16 mouse cellular contexts compared by ENCODE assay signal in the genomic region with DNA sequence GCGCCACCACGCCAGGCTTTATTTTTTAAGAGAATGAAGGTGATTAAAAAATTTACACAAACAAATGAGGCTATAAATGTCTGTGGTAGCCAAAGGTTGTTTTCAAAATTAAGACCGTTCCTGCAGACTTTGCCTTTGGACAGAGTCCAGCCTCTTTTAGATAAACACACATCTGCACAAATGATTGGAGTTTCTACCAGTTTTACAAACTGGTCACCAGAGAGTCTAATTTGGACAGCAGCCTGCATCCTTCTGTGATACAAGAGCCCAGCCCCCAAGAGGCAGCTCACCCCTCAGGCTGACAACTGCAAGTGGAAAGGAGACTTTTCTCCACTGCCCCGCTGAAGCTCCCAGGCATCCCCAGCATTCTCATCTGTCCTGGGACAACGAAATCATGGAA.
DNase-seq lines count a peak whose midpoint lies in the region; TF ChIP-seq lines count a peak whose summit lies in the region.
"Had no signal": no experiment of that assay in that cellular context is flagged by ENCODE, and none has a peak within 500 bp of the region (broad histone marks: within the 10 kb centered on the region; RNA-seq: fewer than 3 reads in every experiment).

No protein-coding gene starts in this region.

- peak; percentile 70 to 83 for DNase-seq in heart, adult 18-20 months
- no peak for DNase-seq in heart, embryonic 10.5 days (ENCODE audit: low spot score)
- DNase-seq in kidney, postnatal 14 days: peak; percentile 22
- DNase-seq in kidney, postnatal 4 days: no peak
- DNase-seq in gastrocnemius, adult 2 months: peak; percentile 66
- peak; percentile 31 for DNase-seq in heart, postnatal 4 days
- DNase-seq in thymus, postnatal 10 days (ENCODE audit: low spot score in 2 of 2): no peak
- DNase-seq: cerebellum, adult 8-10 months; lung, adult 2 months; lung, postnatal 36 days; spleen, adult 18-20 months; thymus, adult 18-20 months had no signal

- no peak overlapping the region for H3K27ac ChIP-seq in heart, embryonic 10.5 days
- peak overlapping the region; percentile 57 for H3K27ac ChIP-seq in gastrocnemius, adult 2 months
- H3K27ac ChIP-seq: forebrain, embryonic 12.5 days; hindbrain, embryonic 15.5 days; neural tube, embryonic 15.5 days had no signal

- no peaks in the 10 kb centered on the region for H3K9me3 ChIP-seq in heart, embryonic 10.5 days
- H3K9me3 ChIP-seq: forebrain, embryonic 12.5 days; hindbrain, embryonic 15.5 days; neural tube, embryonic 15.5 days had no signal

- WGBS in heart, embryonic 10.5 days: 76% methylated on average over 5 of the region's 5 CpGs

- H3K4me3 ChIP-seq in heart, embryonic 10.5 days: no peak overlapping the region
- H3K4me3 ChIP-seq in gastrocnemius, adult 2 months: no peak overlapping the region
- H3K4me3 ChIP-seq: forebrain, embryonic 12.5 days; hindbrain, embryonic 15.5 days; neural tube, embryonic 15.5 days had no signal

- peaks cover 27% of the 10 kb centered on the region for H3K4me1 ChIP-seq in heart, embryonic 10.5 days

- H3K36me3 ChIP-seq in heart, embryonic 10.5 days: no peaks in the 10 kb centered on the region
- H3K36me3 ChIP-seq: forebrain, embryonic 12.5 days; hindbrain, embryonic 15.5 days; neural tube, embryonic 15.5 days had no signal

- intact Hi-C loops in gastrocnemius, adult 2 months (cut with DNase I): no loop called here

- no peaks in the 10 kb centered on the region for H3K27me3 ChIP-seq in heart, embryonic 10.5 days (ENCODE audit: insufficient read depth, poor library complexity, severe bottlenecking)
- H3K27me3 ChIP-seq: CH12.LX; forebrain, embryonic 12.5 days; hindbrain, embryonic 15.5 days; neural tube, embryonic 15.5 days had no signal

- TF ChIP-seq CTCF in gastrocnemius, adult 2 months (IDR thresholded peaks at IDR 0.05): no peak

Comparison
In these comparisons a context has a peak if more than half of its experiments do, and no peak if none do; other contexts are left out.
1. DNase-seq: peak in heart, adult 18-20 months (2 of 2), kidney, postnatal 14 days (single experiment), gastrocnemius, adult 2 months (single experiment) and heart, postnatal 4 days (single experiment); none in heart, embryonic 10.5 days (single experiment), kidney, postnatal 4 days (0 of 2) and thymus, postnatal 10 days (0 of 2).